Mouse (Mus musculus) testis, adult 2 months (tissue): ENCODE data around the gene Coro2a.

Experiments
- CTCF ChIP-seq: fragments of 200-500 bp; IDR thresholded peaks from 2 replicates; pipeline ENCODE4 v1.5.1; 2012; ENCODE audit warnings: low read depth, mild to moderate bottlenecking, inconsistent platforms, low read length, moderate library complexity; ENCODE audit not compliant: control insufficient read depth, insufficient read depth, insufficient replicate concordance
- POLR2A ChIP-seq: fragments of 200-500 bp; IDR thresholded peaks from 2 replicates; pipeline ENCODE4 v1.6.1; 2012; ENCODE audit warnings: low read depth, mild to moderate bottlenecking, inconsistent platforms, low read length, moderate library complexity; ENCODE audit not compliant: control insufficient read depth

GRCm38 (mm10) chr4:46574841-46575240 lies 27.2 kb downstream of the Coro2a start:
- TF ChIP-seq CTCF (no peak), POLR2A (no peak)
